Mouse (Mus musculus): ENCODE data around the gene Zfp942. TPM values are rescaled to one million over a fixed set of nuclear protein-coding genes. Genes with fewer than 3 reads are reported as not detected.
A peak's percentile ranks its signal among the peaks of the same experiment; 100 is the strongest.

Zfp942 gene
- 1 to 10 TPM; 6.7 to 8.0 TPM for total RNA-seq (2021)

GRCm38 (mm10) chr17:21962107-21962907 is at the start of gene Zfp942, which contains the start of gene Zfp943:
TSS of gene Zfp942 (minus strand) at chr17:21962464.
TSS of gene Zfp943 (plus strand) at chr17:21962552.
- peak; percentile 71 for DNase-seq

- no peak for DNase-seq
Measured at GRCm38 (mm10) chr17:21963302-21963701, 1.0 kb upstream of the Zfp942 start.

- peak; percentile 65 for DNase-seq
Measured at GRCm38 (mm10) chr17:21909456-21910052, 52.7 kb downstream of the Zfp942 start, which contains the start of gene Zfp995. TSS of gene Zfp995 (minus strand) at chr17:21909926.

- no peak for DNase-seq
Measured at GRCm38 (mm10) chr17:21909039-21909438, 53.2 kb downstream of the Zfp942 start.

Other genes with a start within 250 kb of the Zfp942 start
- gene Zfp229, start 231.7 kb downstream of the Zfp942 start, total RNA-seq (2021), result 1 to 10 TPM; 8.1 to 8.6 TPM
- 1 to 10 TPM; 3.5 to 4.1 TPM for gene Zfp820, start 116.7 kb downstream of the Zfp942 start, total RNA-seq (2021)
- gene Zfp995, start 52.5 kb downstream of the Zfp942 start, total RNA-seq (2021), result 1 to 10 TPM; 2.4 to 2.9 TPM
- 10 to 100 TPM; 15.1 to 15.7 TPM for gene Zfp943, start 88 bp upstream of the Zfp942 start, total RNA-seq (2021)
- 1 to 10 TPM; 1.4 to 1.8 TPM for gene Zfp947, start 203.7 kb upstream of the Zfp942 start, total RNA-seq (2021)